Mouse (Mus musculus) fat pad, adult 2 months (tissue): ENCODE measurements around the gene Upk3bl.

Experiments used
- DNase-seq: peaks from one replicate; pipeline ENCODE4 v3.0.0-alpha.2; 2011; ENCODE audit warnings: low read depth, low spot score; ENCODE audit errors: extremely low read depth

Gene Upk3bl

GRCm38 (mm10) chr5:136054301-136055077 is at the start of gene Upk3bl:
Upk3bl (plus strand) TSS chr5:136054492.
- no peak for DNase-seq

GRCm38 (mm10) chr5:136004537-136004936 is 49.8 kb upstream of the Upk3bl start:
- no peak for DNase-seq

GRCm38 (mm10) chr5:136007745-136008144 is 46.5 kb upstream of the Upk3bl start:
- no peak for DNase-seq

- no peak for DNase-seq
Measured at GRCm38 (mm10) chr5:136014877-136015276, 39.4 kb upstream of the Upk3bl start.

- DNase-seq, result no peak
Measured at GRCm38 (mm10) chr5:136015586-136015985, 38.7 kb upstream of the Upk3bl start.

- DNase-seq, result no peak
Measured at GRCm38 (mm10) chr5:136016014-136016876, 38.0 kb upstream of the Upk3bl start.

- no peak for DNase-seq
Measured at GRCm38 (mm10) chr5:136017262-136017661, 37.0 kb upstream of the Upk3bl start.

GRCm38 (mm10) chr5:136018726-136019125 is 35.6 kb upstream of the Upk3bl start:
- DNase-seq, result no peak

- no peak for DNase-seq
Measured at GRCm38 (mm10) chr5:136019907-136020306, 34.4 kb upstream of the Upk3bl start.

GRCm38 (mm10) chr5:136025712-136026111 is 28.6 kb upstream of the Upk3bl start:
- DNase-seq, result no peak

- no peak for DNase-seq
Measured at GRCm38 (mm10) chr5:136026859-136027258, 27.4 kb upstream of the Upk3bl start.

- DNase-seq, result no peak
Measured at GRCm38 (mm10) chr5:136027612-136028311, 26.5 kb upstream of the Upk3bl start.

- DNase-seq, result no peak
Measured at GRCm38 (mm10) chr5:136034868-136035267, 19.4 kb upstream of the Upk3bl start.

GRCm38 (mm10) chr5:136035285-136035684 is 19.0 kb upstream of the Upk3bl start:
- no peak for DNase-seq

GRCm38 (mm10) chr5:136036667-136037066 is 17.6 kb upstream of the Upk3bl start:
- no peak for DNase-seq

- DNase-seq, result no peak
Measured at GRCm38 (mm10) chr5:136038258-136039214, 15.8 kb upstream of the Upk3bl start, which contains the start of gene Upk3b. Upk3b (plus strand) TSS chr5:136038496.

GRCm38 (mm10) chr5:136040210-136040609 is 14.1 kb upstream of the Upk3bl start:
- no peak for DNase-seq

GRCm38 (mm10) chr5:136041260-136041659 is 13.0 kb upstream of the Upk3bl start:
- DNase-seq, result no peak

GRCm38 (mm10) chr5:136041666-136042065 is 12.6 kb upstream of the Upk3bl start:
- DNase-seq, result no peak

- DNase-seq, result no peak
Measured at GRCm38 (mm10) chr5:136044865-136045264, 9.4 kb upstream of the Upk3bl start.
